Mouse (Mus musculus) left cerebral cortex, adult 8-10 months (tissue): ENCODE data around the gene Borcs5. TPM values are rescaled to one million over a fixed set of nuclear protein-coding genes. Genes with fewer than 3 reads are reported as not detected.

Experiments
- DNase-seq, 2 experiments: peaks; one replicate each; pipeline ENCODE4 v3.0.0; 2022; ENCODE audit warnings: low spot score in 2 of 2
- total RNA-seq, 4 experiments: library from RNA; stranded (reverse); gene quantifications; 2 replicates each; pipeline ENCODE4 v1.2.4; 2022

The Borcs5 gene
- total RNA-seq, result 10 to 100 TPM; 36.1 to 41.5 (median 38.2) TPM

GRCm38 (mm10) chr6:134639210-134639609, at the start of gene Borcs5:
Gene Borcs5 (plus strand): TSS chr6:134639510.
- DNase-seq, result no peak

GRCm38 (mm10) chr6:134591614-134592013, 47.7 kb upstream of the Borcs5 start:
- no peak for DNase-seq

DNA sequence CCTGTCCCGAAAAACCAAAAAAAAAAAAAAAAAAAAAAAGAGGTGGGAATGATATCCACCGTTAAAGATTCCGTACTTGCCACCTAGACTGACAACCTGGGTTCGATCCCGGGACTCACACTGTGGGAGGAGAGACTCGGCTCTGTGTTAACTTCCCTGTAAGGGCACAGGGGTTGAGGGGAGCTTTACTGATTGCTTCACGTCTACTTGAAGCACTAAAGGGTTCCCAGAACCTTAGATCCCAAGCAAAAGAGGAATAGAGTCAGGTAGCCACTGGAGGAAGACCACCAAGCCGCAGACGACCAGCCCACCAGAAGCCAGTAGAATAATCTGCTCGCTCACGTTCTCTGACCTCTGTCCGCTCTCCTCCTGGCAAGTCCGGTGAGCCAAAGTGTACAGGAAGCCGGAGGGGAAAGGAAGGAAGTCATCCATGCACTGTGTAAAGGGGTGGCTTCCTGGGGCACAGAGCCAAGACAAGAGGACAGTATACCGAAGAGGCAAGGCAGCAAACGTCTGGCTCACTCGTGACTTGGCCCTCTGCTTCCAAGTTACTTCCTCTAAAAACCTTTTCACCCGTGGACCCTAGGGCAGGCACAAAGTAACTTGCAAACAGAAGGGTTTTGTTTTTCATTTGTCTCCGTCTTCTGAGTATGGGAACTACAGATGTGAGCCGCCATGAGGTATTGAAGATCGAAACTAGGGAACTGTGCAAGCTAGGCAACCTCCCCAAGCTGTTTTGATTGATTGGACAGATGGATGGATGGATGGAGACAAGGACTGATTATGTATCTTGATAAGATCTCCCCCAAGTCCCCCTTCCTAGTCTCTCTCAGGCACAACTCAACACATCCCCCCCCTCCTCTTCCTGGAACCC, 44.5 kb upstream of the Borcs5 start:
- no peak for DNase-seq

DNA sequence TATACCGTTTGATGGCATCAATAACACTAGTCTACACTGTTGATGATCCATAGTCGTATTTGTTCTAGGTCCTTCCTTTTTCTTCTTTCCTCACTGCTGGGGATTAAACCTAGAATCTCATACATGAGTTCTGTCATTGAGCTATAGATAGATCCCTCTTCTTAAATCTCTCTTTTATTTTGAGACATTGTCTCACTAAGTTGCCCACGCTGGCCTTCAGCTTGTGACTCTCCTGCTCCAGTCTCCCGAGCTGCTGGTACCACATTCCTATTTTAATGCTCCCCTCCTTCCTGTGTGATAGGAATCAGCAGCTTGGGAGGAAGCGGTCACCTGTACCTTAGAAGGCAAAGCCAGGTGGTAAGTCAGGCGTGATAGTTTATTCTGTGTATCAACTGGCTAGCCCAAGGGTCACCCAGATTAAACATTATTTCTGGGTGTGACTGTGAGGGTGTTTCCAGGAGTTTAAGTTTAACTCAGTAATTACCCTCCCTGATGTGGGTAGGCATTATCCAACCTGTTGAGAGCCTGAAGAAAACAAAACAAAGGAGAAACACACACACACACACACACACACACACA, 41.6 kb upstream of the Borcs5 start:
- DNase-seq, result no peak

DNA sequence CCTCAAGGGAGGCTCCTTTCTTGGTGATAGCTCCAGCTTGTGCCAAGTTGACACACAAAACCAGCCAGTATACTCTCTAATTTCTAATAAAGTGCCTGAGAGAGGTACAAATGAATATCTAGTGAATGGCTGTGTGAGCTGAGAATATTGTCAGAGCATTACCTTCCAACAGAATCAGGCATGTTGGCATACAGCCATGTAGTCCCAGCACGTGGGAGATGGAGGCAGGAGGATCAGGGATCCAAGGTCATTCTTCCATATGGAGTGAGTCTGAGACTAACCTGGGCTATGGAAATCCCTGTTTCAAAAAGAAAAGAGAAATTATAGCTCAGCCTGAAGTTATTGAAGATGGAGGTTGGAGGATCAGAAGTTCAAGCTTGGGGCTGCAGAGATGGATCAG, 40.1 kb upstream of the Borcs5 start:
- DNase-seq, result no peak

DNA sequence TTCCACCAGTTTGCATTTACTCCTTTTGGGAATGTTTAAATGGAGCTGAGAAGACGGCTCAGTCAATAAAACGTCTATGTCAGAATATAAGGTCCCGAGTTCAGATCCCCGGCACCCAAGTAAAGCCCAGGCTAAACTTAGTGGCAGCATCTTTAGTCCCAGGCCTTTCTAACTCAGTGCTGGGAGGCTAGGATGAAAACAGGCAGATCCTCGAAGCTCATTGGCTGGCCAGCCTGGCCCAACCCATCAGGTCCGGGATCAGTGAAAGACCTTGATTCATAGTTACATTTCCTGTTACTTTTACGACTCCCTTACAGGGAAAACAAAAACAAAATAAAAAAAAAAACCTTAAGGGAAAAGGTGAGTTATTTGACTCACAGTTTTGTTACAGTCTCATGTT, 38.2 kb upstream of the Borcs5 start:
- no peak for DNase-seq

DNA sequence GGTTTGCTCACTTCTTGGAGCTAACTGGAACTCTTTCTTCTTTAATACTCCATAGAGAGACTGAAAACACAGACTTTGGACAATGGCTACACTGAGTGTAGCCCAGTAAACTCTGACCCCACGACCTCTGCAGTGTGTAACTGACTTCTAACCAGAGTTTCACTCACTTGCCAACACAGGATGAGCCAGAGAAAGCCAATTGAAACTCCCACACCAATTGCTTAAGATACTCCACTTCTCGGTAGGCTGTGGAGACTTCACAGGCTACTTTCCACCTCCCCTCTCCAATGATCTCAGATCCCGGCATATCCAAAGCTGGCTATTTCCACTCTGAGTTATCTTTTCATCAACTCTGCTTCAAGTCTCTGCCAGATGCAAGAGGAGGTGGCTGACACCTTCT, 37.5 kb upstream of the Borcs5 start:
- no peak for DNase-seq

- DNase-seq, result no peak
These were observed 36.8 kb upstream of the Borcs5 start for GRCm38 (mm10) chr6:134602371-134603003.

GRCm38 (mm10) chr6:134605196-134605595, 34.1 kb upstream of the Borcs5 start:
- DNase-seq, result no peak

GRCm38 (mm10) chr6:134606540-134606939, 32.8 kb upstream of the Borcs5 start:
- no peak for DNase-seq

GRCm38 (mm10) chr6:134606949-134607746, 32.2 kb upstream of the Borcs5 start:
- no peak for DNase-seq

DNA sequence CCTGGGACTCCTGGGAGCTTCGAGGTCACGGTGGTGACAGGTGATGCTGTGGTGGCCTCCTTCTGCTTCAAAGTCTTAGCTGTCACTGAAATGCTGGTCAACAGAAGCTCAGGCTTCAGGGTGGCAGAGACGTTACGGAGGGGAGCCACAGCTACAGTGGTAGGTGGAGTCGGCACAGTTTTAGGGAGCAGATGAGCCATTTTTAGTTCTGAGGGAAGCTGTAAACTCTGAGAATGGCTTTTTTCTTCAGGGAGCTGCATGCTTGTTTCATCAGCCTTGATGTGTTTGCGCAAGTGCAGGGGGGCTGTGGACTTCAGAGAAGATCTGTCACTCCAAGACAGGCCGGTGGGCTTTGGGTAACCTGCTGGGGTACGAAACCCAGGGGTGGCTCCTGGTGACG, 28.9 kb upstream of the Borcs5 start:
- DNase-seq, result no peak

DNA sequence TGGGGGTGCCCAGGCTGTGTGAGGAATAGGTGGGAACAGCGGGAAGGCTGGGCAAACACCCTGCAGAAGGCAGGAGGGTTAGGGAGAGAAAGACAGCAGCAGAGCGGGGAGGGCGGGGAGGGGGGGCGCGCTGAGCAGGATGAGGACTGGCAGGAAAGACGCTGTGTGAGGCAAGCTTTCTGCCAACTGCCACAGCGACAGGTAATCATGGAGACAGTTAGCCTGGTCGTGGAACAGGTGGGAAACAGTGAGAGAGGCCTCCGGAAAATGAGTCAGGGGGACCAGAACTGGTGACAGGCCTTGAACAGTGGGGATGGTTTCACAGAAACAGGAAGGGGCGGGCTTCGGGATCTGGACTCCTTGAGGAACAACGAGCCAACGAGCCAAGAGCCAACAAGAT, 27.4 kb upstream of the Borcs5 start:
- DNase-seq, result no peak

DNA sequence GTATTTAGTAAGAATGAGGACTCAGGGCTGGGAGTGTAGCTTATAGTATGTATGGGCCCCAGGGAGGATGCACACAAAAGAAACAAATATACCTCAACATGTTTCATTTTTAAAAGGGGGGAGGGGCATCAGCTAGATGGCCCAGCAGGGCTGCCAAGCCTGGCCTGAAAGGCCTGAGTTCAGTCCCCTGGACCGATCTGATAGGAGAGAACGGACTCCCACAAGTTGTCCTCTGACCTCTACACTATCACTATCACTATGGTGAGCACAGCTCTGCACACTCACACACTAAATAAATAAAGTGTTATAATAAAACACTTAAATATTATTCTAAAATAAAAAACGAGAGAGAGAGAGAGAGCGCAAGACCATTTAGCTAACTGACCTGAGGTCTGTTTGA, 25.0 kb upstream of the Borcs5 start:
- DNase-seq, result no peak

- DNase-seq, result peak; percentile 68 to 77
These were observed 24.3 kb upstream of the Borcs5 start for GRCm38 (mm10) chr6:134614723-134615648.

DNA sequence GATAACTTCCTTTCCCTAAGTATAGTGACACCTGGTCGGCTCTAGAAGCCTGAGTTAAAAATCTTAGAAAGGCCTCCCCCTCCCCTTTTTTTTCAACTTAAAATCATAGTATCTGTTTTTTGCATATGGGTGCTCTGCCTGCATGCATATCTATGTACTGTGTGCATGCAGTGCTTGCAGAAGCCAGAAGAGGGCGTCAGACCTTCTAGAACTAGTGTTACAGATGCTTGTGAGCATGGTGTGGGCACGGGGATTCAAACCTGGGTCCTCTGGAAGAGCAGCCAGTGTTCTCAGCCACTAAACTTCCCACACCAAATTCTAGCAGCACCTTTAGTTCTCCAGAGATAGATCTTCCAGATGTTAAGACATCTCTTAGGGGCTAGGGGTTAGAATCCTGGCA, 21.7 kb upstream of the Borcs5 start:
- no peak for DNase-seq

DNA sequence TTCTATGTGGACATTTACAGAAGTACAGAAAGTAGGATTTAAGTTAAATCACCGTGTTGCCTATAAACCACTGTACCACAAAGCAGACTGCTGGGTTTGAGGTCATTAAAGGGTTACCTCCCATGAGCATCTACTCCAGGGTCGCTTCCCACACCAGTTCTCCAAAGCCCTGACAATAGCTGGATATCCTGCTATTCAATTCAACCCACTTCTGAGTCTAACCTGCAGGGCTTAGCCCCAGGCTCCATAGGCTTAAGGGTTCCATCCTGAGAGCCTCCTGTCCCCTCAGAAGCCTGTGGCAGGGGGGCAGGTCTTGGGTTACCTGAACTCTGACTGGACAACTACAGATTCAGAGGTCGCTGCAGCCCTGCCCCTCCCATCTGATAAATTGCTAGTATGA, 19.2 kb upstream of the Borcs5 start:
- DNase-seq, result no peak

DNA sequence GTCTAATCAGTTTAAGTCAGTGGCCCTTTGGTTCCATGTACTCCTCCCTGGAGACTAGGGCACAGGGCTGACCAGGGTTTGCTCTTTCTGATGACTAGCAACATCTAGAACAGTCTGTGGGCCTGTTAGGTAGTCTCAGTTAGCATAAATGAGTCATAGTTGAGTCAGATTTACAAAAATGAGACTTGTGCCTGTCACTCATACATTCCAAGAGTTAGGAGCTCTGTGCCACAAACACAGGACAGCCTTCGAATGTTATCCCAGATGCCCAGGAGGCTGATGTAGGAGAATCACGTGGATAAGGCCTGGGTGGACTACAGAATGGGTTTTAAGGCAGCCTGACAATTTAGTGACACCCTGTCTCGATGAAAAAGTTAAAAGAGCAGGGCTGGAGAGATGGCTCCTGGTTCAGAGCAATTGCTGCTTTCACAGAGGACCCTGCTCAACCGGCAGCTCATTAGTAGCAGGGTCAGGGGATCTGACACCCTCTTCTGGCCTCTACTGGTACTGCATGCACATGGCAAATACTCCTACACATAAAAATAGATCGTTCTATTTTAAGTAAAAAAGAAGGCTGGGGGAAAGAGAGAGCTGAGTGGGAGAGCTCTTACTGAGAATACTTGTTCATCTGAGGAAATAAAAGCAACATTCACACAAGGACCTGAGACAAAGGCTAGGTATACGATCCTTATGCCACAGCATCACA, 18.3 kb upstream of the Borcs5 start:
- DNase-seq, result no peak

GRCm38 (mm10) chr6:134621552-134621949, 17.8 kb upstream of the Borcs5 start:
- no peak for DNase-seq

DNA sequence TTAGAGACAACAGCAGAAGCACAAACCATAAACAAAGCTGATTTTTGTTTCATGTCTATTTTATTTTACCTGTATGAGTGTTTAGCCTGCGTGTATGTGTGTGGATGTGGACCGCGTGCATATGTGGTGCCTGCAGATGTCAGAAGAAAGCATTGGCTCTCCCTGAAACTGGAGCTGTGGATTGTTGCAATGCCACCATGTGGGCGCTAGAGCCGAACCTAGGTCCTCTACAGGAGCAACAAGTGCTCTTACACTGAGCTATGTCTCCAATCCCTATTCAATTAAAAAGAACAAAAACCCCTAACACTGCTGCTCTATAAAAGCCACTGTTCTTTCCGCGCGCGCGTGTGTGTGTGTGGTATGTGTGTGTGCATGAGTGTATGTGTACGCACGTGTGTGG, 13.9 kb upstream of the Borcs5 start:
- DNase-seq, result no peak
